Mouse (Mus musculus) thymus, adult 2 months (tissue): Measurements from ENCODE around the gene Gm9844.
"Not testable (repeated sequence)": the region's sequence is repeated elsewhere in the genome, so short reads cannot be mapped to it uniquely, and the experiment has no call there.

Source experiments
- CTCF ChIP-seq: fragments of 200-500 bp; IDR thresholded peaks from 2 replicates; pipeline ENCODE4 v1.5.1; 2012; ENCODE audit warnings: mild to moderate bottlenecking, control low read depth, low read length, moderate library complexity, borderline replicate concordance; ENCODE audit not compliant: control insufficient read depth, poor library complexity, insufficient read depth; ENCODE audit errors: extremely low read depth
- POLR2A ChIP-seq: fragments of 200-500 bp; IDR thresholded peaks from 2 replicates; pipeline ENCODE4 v1.6.1; 2012; ENCODE audit warnings: mild to moderate bottlenecking, low read length, control low read depth, moderate library complexity; ENCODE audit not compliant: control insufficient read depth, poor library complexity, insufficient read depth; ENCODE audit errors: extremely low read depth

DNA sequence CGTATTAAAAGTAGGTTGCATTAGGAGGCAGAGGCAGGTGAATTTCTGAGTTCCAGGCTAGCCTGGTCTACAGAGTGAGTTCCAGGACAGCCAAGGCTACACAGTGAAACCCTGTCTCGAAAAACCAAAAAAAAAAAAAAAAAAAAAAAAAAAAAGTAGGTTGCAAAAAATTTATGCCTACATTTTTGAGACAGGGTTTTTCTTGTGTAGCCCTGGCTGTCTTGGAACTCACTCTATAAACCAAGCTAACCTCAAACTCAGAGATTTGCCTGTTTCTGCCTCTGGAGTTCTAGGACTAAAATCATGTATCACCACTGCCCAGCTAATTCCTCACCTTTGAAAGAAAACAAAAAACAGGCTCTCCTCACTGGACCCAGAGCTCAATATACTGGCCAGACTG, 33.7 kb downstream of the Gm9844 start:
- TF ChIP-seq POLR2A, CTCF: not testable (repeated sequence)
